Mouse (Mus musculus) brain, adult 2 months (tissue): Measurements from ENCODE around the gene Tmem45b.

Experiments used
- DNase-seq: peaks from one replicate; pipeline ENCODE4 v3.0.0; 2011; ENCODE audit warnings: low read depth, low spot score

The Tmem45b gene

DNA sequence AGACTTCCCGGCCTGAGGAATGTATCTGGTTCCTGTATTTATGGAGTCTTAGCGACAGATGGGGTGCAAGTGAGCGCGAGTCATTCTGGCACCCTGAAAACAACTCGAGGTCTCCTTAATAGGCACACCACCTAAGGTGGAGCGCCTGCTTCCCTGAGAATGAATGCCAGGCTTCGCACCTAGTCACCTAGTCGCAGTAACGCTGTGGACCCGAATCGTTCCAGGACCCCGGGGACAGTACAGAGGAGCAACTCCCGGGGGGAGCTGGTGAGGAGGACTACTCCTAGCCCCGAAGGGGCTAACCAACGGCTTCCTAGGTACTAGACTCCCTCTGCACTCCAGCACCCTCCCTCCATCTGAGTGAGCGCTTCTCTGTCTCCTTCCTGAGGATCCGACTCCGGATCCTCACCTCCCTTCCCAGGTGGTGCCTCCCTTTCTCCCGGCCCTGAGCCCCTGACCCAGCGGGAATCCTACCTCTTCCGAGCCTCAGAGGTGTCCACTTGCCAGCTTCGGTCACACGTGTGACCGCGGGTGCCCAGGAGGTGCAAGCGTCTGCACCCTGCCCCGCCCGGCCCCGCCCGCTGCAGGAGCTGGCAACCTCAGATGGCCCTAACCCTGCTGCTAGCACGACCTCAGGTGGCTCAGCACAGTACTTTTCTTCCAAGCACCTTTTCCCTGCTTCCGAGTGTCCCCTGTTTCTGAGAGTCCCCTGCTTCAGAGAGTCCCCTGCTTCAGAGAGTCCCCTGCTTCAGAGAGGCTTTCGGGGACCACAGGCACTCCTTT lies at the start of gene Tmem45b:
Gene Tmem45b (minus strand): TSS at position 771 of the 783 bp plus-strand sequence.
- DNase-seq: no peak

DNA sequence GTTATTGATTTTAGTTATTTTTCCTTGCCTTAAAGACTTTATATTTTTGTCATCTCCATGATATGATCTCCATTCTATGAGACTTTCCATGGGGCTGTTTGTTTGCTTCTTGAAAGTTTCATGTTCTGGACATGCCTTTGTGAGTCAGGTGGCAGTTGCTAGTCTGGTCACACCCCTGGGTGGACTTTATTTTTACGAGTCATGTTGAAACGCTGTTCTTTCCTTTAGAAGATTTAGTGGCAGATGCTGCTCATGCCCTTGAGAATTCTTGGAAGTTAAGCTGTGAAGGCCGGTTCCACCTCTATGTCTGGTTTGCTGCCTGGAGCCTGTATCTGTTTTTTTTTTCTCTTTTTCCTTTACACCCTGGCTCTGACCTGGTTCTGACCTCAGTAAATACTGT lies 43.9 kb upstream of the Tmem45b start:
- no peak for DNase-seq

DNA sequence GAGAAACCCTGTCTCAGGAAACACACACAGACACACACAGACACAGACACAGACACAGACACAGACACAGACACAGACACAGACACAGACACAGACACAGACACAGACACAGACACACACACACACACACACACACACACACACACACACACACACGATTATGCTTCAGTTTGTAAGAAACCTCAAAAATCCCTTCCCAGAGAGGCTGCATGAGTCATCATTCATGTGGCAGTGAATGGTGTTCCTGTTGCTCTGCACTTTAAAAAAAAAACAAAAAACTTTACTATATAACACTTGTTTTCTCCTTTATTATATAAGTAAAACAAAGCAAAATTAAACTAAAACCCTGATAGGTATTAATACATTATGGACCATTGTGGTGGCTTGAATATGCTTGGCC lies 37.0 kb upstream of the Tmem45b start:
- DNase-seq: peak; percentile 1

DNA sequence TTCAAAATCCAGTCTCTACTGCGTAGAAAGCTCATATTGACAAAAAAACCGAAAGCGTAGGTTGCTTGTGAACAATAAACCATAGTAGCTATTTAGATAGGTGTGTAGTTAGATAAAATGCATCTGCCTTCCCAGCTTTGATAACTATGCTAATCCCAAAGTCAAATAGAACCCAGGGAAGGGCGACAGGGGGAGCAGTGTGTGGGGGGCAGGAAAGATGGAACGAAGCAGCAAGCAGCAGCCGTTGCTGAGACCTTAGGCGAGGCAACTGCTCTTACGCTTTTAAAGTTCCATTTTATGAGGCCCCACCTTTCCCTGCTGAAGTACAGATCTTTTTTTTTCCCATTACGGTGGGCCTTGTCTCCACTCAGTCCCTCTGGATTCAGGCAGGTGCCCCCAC lies 1.1 kb downstream of the Tmem45b start:
- DNase-seq: no peak

DNA sequence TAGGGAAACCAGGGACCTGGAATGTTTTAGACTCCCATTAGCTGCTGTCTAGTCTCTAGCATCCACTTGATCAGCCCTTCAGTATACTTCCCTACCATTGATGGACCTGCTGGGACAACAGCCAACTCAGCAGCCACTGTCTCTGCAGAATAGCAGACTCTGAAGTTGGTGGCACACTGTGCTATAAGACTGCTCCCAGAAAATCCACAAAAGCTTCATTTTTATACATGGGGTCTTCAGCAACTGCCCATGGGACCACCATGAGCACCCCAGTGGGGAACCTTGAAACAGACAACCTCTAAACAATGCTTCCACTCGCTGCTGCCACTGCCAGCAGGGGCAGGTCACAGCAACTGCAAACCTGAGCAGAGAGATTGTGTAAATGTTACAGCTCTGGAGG lies 9.9 kb downstream of the Tmem45b start:
- DNase-seq: no peak

DNA sequence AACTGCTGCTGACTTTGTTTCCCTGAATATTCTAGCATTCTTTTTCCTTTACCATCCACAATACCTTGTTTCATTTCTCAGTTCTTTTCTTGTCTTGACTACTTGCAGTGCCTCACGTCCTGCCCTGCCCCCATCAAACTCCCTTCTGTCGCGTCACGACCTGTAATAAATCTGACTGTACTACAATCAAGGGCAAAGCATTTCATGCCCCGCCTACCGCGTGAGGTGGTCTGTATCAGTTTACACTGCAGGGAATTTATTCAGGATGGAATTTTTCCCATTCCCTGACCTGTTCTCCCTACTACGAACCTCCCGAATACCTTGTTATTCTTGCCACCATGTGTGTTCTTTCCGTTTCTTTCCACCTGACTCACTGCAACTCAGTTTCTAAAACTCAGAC lies 12.1 kb downstream of the Tmem45b start:
- no peak for DNase-seq

DNA sequence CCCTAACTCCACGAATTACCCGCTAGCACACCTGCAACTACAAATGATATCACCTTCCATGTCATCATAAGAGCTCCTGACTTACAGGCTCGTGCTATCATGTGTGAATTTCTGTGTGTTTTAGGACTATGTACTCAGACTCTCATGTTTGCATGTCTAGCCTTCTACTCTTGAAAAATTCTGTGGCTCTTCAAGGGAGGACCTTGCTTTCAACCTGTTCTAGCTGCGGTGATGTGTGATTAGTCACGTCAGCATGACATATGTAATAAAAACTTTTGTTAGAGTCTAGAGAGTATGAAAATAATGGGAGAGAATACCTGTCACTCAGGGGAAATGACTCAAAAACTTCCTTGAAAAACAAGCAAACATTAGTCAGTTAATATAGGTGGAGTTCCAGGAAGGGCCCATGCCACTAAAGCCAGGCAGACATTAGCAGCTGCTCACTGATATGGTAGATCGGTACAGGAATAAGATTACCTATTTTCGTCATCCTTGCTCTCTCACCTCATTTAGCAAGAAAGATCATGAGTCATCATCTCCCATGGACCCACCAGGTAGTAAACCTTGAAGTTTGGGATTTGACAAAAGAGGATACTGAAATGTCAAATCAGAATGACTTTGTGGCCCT lies 15.0 kb downstream of the Tmem45b start:
- DNase-seq: no peak

DNA sequence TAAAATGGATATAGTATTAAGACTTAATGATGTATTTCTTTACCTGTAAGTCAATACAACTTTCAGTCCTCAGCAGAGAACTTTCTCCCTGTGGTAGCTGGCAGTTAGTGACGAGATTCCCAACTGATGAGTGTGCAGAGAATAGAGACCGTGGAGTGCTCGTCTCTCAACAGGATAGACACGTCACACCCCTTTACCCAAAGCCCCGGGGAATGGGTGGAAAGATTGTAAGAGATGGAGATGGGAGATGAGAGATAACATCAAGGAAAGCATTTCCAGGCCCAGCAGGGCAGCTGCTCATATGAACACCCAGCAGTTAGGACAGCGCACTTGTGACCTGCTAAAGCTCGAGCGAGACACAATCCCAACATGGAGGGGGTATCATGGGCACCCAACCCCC lies 20.0 kb downstream of the Tmem45b start:
- DNase-seq: no peak

DNA sequence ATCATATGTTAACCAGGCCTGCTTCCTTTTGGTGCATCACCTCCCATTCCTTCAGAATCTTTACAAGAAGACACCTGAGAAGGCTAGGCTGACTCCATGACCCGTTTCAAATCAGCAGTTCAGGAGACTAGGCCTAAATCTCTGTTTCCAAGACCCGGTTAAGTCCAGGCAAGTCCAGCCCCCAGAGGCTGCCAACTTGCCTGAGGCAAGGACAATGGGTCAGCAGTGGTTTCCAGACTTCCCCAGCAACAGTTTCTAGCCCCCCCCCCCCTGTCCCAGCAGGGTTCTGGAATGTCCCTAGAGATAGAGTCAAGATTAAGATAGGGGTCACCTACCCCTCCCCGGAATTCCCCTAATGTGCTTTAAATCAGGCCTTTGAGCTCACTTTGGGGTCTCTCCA lies 22.8 kb downstream of the Tmem45b start:
- no peak for DNase-seq

DNA sequence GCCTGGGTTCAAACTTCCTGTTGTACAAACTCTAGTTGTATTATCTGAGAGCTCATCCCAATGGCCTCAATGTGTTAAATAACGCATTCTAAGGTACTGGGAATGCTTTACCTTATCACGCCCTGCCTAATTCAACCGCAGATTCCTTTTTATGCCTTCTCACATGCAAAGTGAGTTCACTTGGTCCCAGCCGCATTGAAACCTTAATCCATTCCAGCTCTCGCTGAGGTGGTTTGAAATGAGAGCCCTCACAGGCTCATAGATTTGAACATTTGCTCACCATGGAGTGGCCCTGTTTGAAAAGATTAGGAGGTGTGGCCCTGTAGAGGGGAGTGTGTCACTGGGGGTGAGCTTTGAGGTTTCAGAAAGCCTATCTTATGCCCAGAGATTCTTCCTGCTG lies 23.9 kb downstream of the Tmem45b start:
- DNase-seq: no peak

DNA sequence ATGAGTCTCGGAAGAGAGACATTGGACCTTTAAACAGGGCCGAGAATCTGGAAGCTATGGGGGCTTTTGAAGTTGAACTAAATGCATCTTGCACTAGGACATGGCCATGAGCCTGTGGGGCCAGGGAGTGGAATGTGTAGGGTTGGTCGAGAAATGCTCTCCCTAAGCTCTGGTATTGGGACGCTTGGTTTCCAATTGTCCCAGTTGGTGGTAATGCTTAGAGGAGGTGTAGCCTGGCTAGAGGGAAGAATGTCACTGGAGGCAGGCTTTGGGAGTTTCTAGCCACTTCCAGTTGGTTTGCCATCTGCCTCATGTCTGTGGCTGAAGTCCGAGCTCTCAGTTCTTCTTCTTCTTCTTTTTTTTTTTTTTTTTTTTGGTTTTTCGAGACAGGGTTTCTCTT lies 24.9 kb downstream of the Tmem45b start:
- DNase-seq: no peak

DNA sequence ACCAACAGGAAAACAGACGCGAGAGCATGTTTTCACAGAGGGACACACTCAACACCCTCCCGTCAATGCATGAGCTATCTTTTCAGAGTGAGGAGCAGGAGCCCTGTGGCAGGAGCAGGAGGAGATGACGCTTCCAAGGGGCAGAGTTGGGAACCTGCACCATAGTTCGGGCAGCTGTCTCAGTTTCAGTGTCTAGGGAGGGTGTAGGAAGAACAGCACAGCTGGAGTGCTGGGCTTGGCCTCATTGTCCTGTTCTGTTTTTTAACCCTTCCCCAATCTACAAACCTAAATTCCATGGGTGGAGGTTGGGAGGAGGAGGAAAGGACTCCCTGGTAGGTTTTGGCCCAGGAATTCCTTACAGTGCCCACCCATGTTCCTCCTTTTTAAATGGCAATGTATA lies 25.4 kb downstream of the Tmem45b start:
- no peak for DNase-seq

DNA sequence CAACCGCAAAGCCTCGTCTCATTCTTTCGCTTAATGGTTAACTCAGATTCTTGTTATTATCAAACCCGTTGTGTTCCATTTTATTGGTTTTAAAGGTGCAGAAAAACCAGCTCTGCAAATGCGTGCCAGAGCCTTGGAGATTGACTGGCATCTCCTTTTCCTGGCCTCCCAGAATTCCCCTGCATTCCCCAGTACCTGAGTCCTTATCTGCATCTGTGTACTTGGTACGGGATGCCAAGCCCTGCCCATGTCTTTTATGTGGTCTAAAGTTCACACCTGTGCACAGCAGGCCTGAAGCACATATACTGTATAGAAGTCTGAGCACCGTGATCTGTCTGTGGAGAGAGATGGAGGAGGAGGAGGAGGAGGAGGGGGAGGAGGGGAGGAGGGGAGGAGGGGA lies 26.4 kb downstream of the Tmem45b start:
- DNase-seq: no peak

DNA sequence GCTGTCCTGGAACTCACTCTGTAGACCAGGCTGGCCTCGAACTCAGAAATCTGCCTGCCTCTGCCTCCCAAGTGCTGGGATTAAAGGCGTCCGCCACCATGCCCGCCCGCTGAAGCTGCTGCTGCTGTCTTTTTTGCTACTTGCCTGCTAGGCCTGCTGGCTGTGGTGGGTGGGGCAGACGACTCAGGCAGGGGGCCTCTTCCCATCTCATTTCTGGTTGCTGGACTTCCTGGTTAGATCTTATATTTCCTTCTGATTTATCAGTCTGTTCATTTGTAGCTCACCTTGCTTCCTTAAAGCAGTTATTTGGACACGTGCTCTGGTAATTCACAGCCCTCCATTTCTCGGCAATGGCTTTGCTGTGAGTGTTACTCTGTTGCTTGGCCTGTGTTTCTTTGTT lies 28.8 kb downstream of the Tmem45b start:
- DNase-seq: no peak

DNA sequence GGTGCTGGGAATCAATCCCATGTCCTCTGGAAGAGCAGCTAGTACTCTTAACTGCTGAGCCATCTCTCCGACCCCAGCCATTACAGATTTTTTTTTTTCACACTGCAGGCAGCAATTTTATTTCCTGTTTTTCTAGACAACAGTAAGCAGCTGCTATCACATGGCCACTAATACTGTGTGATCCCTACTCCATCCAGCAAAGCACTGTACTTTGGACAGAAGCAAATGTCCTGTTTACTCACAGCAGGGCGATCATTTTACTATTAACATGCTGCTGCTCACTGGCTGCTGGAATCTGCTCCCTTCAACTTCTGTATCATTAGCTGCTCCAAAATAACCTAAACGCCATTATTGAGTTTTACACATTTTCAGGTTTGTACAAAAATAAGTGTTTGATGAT lies 30.8 kb downstream of the Tmem45b start:
- DNase-seq: no peak

DNA sequence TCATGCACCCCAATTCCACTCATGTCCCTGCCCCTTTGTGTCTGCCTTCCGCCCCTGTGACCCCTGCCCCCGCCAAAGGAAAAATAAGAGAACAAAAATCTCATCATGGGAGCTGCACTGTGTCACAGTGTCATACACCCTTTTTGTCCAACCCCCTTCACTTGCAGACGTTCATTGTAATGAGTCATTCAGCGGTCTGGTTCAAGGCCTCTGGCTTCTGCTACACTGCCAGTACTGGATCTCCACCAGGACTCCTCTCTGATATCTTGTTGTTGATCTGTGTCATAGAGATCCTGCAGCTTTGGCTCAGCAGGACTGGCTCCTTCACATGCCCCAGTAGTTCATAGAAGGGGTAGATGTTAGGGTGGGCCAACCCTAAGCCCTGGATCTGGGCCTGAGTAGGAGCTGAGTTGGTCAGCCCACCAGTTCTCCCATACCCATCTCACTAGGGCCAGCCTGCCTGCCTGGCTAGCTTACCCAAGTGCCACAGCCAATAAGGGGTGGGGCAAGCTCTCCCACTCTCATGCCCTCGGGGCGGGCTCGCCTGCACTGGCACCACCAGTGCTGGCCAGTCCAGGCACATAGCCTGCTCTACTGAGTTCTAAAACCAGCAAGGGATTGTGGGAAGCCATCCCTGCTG lies 31.8 kb downstream of the Tmem45b start:
- DNase-seq: no peak

DNA sequence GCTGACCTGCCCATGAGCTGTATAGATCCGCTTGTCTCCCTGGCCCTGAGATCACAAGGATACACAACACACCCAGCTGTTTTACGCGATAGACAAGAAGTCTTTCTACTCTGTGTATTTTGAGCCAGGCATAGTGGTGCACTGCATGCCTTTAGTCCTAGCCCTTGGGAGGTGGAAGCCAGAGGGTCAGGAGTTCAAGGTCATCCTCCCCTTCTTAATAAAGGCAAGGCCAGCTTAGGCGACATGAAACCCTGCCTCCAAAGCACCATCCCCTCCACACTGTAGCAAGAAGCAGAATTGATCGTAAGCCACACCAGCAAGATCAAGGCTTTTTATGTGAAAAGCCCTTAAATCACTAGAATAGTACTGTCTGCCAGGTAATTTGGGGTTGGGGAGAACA lies 32.5 kb downstream of the Tmem45b start:
- no peak for DNase-seq

DNA sequence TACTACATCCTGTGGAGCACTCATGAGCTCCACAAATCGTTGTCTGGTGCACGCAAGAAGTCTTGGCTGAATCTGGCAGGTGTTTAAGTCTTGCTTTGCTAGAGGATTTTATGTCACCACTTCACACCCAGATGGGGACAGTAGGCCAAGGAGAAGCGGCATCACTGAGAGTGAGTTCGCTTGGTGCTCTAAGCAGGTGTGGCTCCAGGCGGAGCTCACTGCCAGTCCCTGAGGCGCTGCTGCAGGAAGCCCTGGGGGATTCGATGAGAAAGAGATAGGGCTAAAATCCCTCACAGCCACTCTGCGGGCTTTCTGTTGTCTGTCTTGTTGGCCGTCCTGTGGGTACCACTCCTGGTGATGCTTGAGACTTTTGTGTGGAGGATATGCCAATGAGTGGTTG lies 34.3 kb downstream of the Tmem45b start:
- DNase-seq: no peak

DNA sequence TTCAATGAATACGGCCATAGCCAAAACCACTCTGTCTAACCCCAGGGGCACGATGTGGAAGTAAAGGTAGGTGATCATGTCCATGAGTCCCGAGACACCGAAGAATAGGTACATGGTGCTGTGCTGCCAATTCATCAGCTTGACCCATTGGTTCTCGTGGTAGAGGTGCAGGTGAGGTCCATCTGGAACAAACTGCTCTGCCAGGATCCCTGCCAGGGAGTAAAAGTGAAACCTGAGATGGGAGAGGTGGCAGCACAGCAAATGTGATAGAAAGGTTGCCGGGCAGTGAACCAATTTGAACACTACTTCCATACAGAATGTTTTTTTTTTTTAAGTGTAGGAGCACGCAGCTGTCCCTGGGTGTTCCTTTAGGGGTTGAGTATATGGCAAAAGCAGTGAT lies 35.3 kb downstream of the Tmem45b start:
- no peak for DNase-seq

DNA sequence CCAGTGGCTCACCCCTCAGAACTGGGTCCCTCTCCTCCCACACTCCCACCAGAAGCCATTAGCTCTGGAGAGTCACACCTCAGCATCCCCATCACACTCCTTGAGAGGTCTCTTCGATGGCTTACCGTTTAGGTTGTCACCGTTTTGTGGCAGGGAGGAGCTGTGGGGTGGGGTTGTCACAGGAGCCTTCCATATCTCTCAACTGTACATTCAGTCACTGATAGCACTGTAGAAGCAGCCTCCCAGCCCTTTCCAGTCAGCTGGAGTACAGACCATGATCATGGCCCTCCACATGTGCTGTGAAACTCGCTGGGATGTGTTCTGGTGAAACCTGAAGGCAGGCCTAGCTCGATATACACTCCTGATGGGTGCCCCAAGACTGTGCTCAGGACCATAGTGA lies 42.1 kb downstream of the Tmem45b start:
- DNase-seq: no peak

DNA sequence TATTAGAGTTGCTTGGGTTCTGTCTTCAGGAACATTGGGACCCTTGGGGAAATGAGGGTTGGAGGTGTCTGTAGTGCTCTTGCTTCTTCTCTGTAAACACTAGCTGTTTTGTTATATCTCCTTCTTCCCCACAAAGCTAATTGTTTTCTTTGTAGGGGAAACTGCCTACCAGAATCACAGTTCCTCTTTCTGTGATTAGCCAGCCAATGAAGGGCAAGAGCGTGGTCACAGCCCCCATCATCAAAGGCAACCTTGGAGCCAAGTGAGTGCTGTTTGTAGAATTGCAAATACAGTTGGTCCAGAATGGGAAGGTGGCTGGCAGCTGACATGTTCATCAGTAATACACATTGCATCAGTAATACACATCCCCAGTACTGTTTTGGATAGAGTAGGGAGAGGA lies 45.4 kb downstream of the Tmem45b start:
- peak; percentile 20 for DNase-seq

DNA sequence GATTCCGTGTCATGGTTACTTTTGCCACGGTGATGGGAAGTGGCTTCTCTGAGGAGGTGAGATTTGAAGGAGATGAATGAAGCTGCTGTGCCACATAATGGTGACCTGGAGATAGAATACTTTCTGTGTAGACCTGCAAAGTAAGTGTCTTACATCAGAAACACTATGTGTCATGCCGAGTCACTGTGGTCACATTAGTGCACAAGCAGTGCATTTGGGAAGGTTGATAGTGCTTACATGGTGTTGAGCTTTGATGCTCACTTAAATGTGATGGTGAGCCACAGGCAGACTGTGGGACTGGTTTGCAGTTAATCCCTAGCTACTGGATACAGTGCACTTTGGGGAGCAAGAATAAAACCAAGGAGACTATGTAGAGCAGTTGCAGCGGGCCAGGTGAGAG lies 52.1 kb downstream of the Tmem45b start:
- no peak for DNase-seq

DNA sequence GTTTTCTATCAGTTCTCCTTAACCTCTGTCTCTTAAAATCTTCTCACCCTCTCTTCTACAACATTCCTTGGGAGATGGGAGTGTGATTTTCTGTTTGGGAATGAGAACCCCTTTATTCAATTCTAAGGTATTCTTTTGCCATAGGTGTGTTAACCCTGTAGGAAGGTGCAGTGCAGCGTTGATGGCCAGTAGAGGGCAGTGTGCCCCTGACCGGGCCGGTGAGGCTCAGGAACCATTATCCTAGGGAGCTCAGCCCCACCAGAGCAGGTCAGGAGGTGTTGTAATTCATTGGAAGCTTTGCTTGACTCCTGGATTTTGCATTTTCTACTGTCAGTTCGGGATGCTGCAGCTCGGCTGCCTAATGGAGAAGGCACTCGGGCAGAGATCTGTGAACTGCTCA lies 59.0 kb downstream of the Tmem45b start:
- no peak for DNase-seq
